Mouse (Mus musculus): ENCODE measurements around the gene Zfp637.

- no peak for TF ChIP-seq CTCF (IDR thresholded peaks at IDR 0.05)
- TF ChIP-seq EP300 (IDR thresholded peaks at IDR 0.05) = no peak
These were observed 47.1 kb downstream of the Zfp637 start for GRCm38 (mm10) chr6:117888032-117888431.

Data from lung, postnatal 0 days (tissue).